Mouse (Mus musculus): ENCODE results near the gene Cmtm6.

Gene Cmtm6

GRCm38 (mm10) chr9:114797329-114798004, 66.6 kb downstream of the Cmtm6 start:
- DNase-seq (ENCODE audit: low read depth, low spot score) = peak; percentile 67

GRCm38 (mm10) chr9:114798845-114799244, 67.9 kb downstream of the Cmtm6 start:
- DNase-seq (ENCODE audit: low read depth, low spot score) = no peak

All from ES-CJ7 (cell line).